Mouse (Mus musculus) brain, embryonic 14.5 days (tissue): ENCODE measurements at regions not wholly inside any gene's neighbourhood (a gene's known extent, or its start where the extent isn't known, plus 50 kb on each side); places are given as distances from the start of the nearest gene placed in this dataset.

Experiments used
- CTCF ChIP-seq: fragments of 200-500 bp; IDR thresholded peaks from 2 replicates; pipeline ENCODE4 v1.5.1; 2012; ENCODE audit warnings: inconsistent platforms, mild to moderate bottlenecking, moderate library complexity, borderline replicate concordance; ENCODE audit not compliant: insufficient read depth, insufficient read length; ENCODE audit errors: extremely low read depth
- POLR2A ChIP-seq: fragments of 200-500 bp; IDR thresholded peaks from 2 replicates; pipeline ENCODE4 v1.6.1; 2012; ENCODE audit warnings: mild to moderate bottlenecking, inconsistent platforms, borderline replicate concordance; ENCODE audit not compliant: poor library complexity, insufficient read depth, insufficient read length, severe bottlenecking; ENCODE audit errors: extremely low read depth

GRCm38 (mm10) chr7:136676104-136676503 lies 218.3 kb upstream of the Mgmt start:
- TF ChIP-seq CTCF (no peak), POLR2A (no peak)
